Mouse (Mus musculus) v-Abl transformed pro-B cells (cell line): ENCODE measurements around the gene Kif21a.

Experiments used
- in situ Hi-C, 2 experiments: fragments of 400-800 bp; cut with MboI; formaldehyde crosslinking; loops; one replicate each; pipeline ENCODE4 v1.15.1; 2025; ENCODE audit not compliant: unreplicated experiment in 2 of 2

The Kif21a gene

DNA sequence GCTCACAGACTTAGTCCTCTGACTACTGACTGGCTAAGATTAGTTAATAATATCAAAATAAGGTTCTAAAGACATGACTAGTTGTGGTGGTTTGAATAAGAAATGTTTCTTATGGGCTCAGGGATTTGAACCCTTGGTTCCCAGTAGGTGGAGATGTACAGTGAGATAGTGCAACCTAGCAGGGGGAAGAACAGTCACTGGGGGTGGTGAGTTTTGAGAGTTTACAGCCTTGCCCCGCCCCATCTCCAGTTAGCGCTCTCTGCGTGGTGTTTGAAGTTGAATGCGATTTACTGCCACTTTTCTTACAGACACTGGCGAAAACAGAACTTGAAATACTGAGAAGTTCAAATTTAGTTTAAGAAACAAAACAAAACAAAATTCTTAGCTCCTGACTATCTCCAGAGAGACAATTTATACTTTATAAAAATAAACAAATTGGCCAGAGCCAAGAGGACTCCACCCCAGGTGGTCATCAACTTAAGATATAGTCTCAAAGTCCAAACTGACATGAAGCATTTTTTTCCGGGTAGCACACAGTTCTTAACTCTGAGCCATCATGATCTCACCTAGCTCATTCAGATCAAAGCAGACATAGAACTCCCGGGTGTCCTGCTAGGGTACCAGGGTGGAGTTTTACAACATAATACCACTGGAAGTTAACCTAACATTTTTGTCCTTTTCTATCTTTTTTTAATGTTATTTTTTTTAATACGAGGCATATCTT lies 88.8 kb downstream of the Kif21a start:
- in situ Hi-C loops, result no loop called here

DNA sequence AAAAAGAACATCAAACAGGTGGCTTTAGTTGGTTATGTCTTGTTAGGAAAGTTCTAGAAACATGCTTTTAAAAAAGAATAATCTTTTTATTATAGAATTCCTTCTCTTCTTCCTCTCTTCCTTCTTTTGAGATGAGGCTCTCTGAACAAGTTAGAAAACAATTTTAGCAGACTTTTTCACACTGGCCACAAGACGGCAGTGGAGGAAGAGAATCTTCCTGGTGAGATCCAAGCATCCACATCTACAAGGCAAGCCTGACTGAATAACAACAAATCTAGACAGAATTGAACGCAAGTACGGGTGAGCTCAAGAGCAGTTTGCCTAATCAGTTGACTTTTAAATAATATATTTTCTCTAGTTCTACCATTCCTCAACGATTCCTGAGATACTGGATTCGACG lies 98.4 kb downstream of the Kif21a start:
- in situ Hi-C loops, result no loop called here

DNA sequence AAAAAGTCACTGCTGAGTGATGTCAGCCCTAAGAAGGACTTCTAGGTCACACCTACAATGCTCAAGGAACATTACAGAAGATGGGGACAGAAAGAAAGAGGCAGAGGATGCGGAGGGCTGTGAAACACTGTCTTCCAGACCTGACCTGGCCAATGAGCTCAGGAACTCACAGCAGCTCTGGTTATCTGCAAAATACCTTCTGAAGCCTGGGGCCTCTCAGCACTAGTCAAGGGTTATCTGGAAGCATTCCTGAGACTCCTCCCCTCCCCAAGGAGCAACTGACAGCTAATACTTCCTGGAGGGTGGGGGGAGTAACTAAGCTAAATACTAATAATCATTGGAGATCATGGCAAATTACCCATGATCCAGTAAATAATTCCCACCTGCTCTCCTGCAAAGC lies 111.3 kb downstream of the Kif21a start:
- in situ Hi-C loops, result loop anchor here in 1 of 2 experiments (25.0 kb wide), 1 partner anchor 1301 kb away; no protein-coding TSS in a partner anchor

DNA sequence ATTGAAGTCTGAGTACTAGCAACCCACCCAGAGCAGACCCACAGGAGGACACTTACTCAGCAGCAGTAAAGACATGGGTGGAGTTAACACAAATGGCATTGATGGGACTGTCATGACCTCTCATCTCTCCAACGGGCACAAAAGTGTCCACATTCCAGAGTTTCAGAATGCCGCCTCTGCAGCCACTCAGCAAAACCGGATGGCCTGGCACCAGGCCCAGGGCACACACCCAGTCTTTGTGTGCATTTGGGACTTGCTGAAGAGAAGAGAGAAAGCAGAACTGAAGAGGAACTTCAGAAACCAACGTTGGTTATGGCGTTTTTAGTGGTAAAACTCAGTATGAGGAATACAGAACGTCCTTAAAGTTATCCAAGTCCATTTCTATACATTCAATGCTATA lies 114.2 kb downstream of the Kif21a start:
- in situ Hi-C loops, result loop anchor here in 1 of 2 experiments (25.0 kb wide), 1 partner anchor 1298 kb away; no protein-coding TSS in a partner anchor

DNA sequence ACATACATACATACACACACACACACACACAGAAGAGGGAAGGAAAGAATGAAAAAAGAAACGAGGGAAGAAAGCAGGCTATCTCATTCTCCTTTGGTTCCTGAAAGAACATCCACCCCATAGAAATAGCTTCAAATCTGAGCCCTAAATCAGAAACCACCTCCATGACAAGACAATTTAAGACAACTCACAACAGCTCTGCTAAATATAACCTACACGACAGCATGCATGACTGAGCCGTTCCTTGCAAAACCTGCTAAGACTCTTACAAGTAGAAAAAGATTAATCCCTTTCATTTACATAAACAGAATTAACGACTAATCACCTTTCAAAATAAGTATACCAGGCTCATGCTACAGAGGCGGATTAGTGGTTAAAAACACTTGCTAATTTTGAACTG lies 118.3 kb downstream of the Kif21a start:
- in situ Hi-C loops, result loop anchor here in 1 of 2 experiments (25.0 kb wide), 1 partner anchor 1294 kb away; no protein-coding TSS in a partner anchor

DNA sequence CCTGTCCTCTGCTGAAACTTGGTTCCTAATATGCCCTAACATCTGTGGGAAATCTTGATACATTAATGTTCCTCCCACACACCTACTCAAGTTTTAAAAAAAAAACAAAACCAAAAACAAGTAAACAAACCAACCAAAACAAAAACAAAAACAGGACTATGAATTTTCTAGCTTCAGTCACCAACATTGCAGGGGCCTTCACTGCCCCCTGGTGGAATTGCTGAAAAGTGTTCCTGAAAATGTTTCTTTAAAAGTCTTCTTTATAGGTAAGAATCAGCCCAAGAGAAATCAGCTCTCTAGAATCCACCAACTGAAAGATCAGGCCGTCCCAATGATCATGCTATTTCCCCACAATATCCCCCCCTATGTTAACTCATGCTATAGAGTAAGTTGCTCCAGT lies 120.7 kb downstream of the Kif21a start:
- in situ Hi-C loops, result loop anchor here in 1 of 2 experiments (25.0 kb wide), 1 partner anchor 1292 kb away; no protein-coding TSS in a partner anchor

DNA sequence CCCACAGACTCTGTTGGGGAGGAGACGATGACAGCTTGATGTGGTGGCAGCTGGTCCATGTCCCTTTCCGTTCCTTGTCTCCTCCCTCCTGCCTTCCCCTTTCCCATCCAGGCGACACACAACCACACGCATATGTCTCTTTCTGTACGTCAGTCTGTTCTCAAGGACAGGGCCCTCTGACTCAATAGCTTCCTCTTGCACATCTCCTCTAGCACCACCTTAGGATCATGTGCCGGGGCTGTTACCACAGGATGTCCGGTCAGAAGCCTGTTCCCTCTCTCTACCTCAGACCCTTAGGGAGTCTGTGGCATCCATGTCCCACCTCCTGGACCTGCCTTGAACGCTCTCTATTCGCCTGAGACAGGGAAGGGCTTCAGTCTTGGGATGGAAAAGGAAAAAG lies 153.3 kb downstream of the Kif21a start:
- in situ Hi-C loops, result no loop called here

DNA sequence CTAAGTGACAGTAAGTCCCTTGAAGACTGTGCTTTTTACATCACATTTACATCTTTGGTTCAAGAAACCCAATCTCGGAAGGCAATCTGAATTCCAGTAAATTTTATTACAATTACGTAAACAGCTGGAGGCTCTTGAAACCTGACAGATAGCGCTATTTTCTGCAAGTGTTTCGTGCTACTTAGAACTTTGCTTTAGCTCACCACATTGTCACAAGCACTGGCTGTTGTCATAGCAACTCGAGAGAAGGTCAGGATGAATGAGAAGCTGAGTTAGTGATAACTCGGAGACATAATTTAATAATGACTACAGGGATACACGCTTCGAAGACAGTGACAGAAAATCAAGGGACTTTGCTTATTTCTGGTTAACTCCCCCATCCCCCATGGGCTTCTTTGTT lies 162.3 kb downstream of the Kif21a start:
- in situ Hi-C loops, result no loop called here
